Mouse (Mus musculus) G1E-ER4 (cell line): ENCODE data around the gene Ankrd54. TPM values are rescaled to one million over a fixed set of nuclear protein-coding genes. Genes with fewer than 3 reads are reported as not detected.

ENCODE experiments used
- GATA1 ChIP-seq: IDR thresholded peaks from one replicate; pipeline ENCODE4 v1.8.0; 2012; ENCODE audit warnings: low read length, inconsistent platforms
- polyA plus RNA-seq: library from polyadenylated mRNA; stranded (reverse); fragments of >175 nt; gene quantifications from 2 replicates; pipeline ENCODE4 v1.2.3, GENCODE M21; 2012

Gene Ankrd54
- polyA plus RNA-seq, 1 experiment: 37.5 TPM

GRCm38 (mm10) chr15:79037913-79038328 lies 24.8 kb downstream of the Ankrd54 start:
- TF ChIP-seq GATA1: no peak

- no peak for TF ChIP-seq GATA1
Measured at GRCm38 (mm10) chr15:79030551-79031435, 31.9 kb downstream of the Ankrd54 start.

GRCm38 (mm10) chr15:79029519-79030241 lies 33.0 kb downstream of the Ankrd54 start:
- no peak for TF ChIP-seq GATA1

- TF ChIP-seq GATA1: no peak
Measured at GRCm38 (mm10) chr15:79028823-79029484, 33.7 kb downstream of the Ankrd54 start.

GRCm38 (mm10) chr15:79028237-79028738 lies 34.4 kb downstream of the Ankrd54 start, which contains the start of gene H1f0:
TSS of gene H1f0 (plus strand) at chr15:79028450.
- TF ChIP-seq GATA1: no peak

- no peak for TF ChIP-seq GATA1
Measured at GRCm38 (mm10) chr15:79027291-79028205, 35.1 kb downstream of the Ankrd54 start.

- no peak for TF ChIP-seq GATA1
Measured at GRCm38 (mm10) chr15:79026511-79027290, 36.0 kb downstream of the Ankrd54 start.

GRCm38 (mm10) chr15:79025687-79026308 lies 36.9 kb downstream of the Ankrd54 start:
- no peak for TF ChIP-seq GATA1

GRCm38 (mm10) chr15:79023366-79023765 lies 39.3 kb downstream of the Ankrd54 start:
- no peak for TF ChIP-seq GATA1

- no peak for TF ChIP-seq GATA1
Measured at GRCm38 (mm10) chr15:79022671-79023230, 39.9 kb downstream of the Ankrd54 start.

- no peak for TF ChIP-seq GATA1
Measured at GRCm38 (mm10) chr15:79018886-79019285, 43.8 kb downstream of the Ankrd54 start.

- TF ChIP-seq GATA1: no peak
Measured at GRCm38 (mm10) chr15:79018191-79018590, 44.5 kb downstream of the Ankrd54 start.

- no peak for TF ChIP-seq GATA1
Measured at GRCm38 (mm10) chr15:79013382-79013781, 49.3 kb downstream of the Ankrd54 start.
